Mouse (Mus musculus) lung, adult 2 months (tissue): ENCODE measurements around the gene AU018091.

Source experiments
- CTCF ChIP-seq: fragments of 200-500 bp; IDR thresholded peaks from 2 replicates; pipeline ENCODE4 v1.5.1; 2011; ENCODE audit warnings: mild to moderate bottlenecking, low read length, control low read depth; ENCODE audit not compliant: insufficient read depth
- POLR2A ChIP-seq: fragments of 200-500 bp; IDR thresholded peaks from 2 replicates; pipeline ENCODE4 v1.6.1; 2011; ENCODE audit warnings: low read depth, mild to moderate bottlenecking, control low read depth, low read length, borderline replicate concordance; ENCODE audit errors: extremely low read depth

- TF ChIP-seq CTCF, result no peak
- no peak for TF ChIP-seq POLR2A
Measured at GRCm38 (mm10) chr7:3195850-3196249, 26.8 kb upstream of the AU018091 start.
